Mouse (Mus musculus) hindbrain, embryonic 13.5 days (tissue): ENCODE results near the gene Mcemp1. TPM values are rescaled to one million over a fixed set of nuclear protein-coding genes. Genes with fewer than 3 reads are reported as not detected.

Experiments
- ATAC-seq: fragments of 200-750 bp; cut with Nextera tagmentation; 2 replicates; pipeline ENCODE4 v1.8.0; 2017; ENCODE audit warnings: moderate TSS enrichment; ENCODE audit not compliant: low FRiP score
- H3K27ac ChIP-seq: fragments of 300-500 bp; sonication (generic); 2 replicates; pipeline ENCODE4 v1.5.1; 2015; ENCODE audit warnings: inconsistent platforms, mild to moderate bottlenecking, moderate library complexity
- H3K27me3 ChIP-seq: fragments of 300-500 bp; sonication (generic); 2 replicates; pipeline ENCODE4 v1.6.1; 2015; ENCODE audit warnings: mild to moderate bottlenecking, inconsistent platforms
- H3K36me3 ChIP-seq: fragments of 300-500 bp; sonication (generic); 2 replicates; pipeline ENCODE4 v1.6.1; 2015; ENCODE audit warnings: mild to moderate bottlenecking, inconsistent platforms
- H3K4me1 ChIP-seq: fragments of 300-500 bp; sonication (generic); replicated peaks from 2 replicates; pipeline ENCODE4 v1.6.1; 2015; ENCODE audit warnings: inconsistent platforms
- H3K4me2 ChIP-seq: fragments of 300-500 bp; sonication (generic); 2 replicates; pipeline ENCODE4 v1.6.1; 2015; ENCODE audit warnings: inconsistent platforms, mild to moderate bottlenecking, moderate library complexity
- H3K4me3 ChIP-seq: fragments of 300-500 bp; sonication (generic); 2 replicates; pipeline ENCODE4 v1.5.1; 2015; ENCODE audit warnings: mild to moderate bottlenecking, inconsistent platforms
- H3K9ac ChIP-seq: fragments of 300-500 bp; sonication (generic); 2 replicates; pipeline ENCODE4 v1.6.1; 2015; ENCODE audit warnings: mild to moderate bottlenecking, inconsistent platforms
- H3K9me3 ChIP-seq: fragments of 300-500 bp; sonication (generic); 2 replicates; pipeline ENCODE4 v1.6.1; 2016; ENCODE audit warnings: inconsistent platforms
- WGBS: fragments of 180-500 bp; shearing (Covaris S2); methylation state at CpG from one replicate; pipeline ENCODE4 v1.1.7; 2015; 5-methylcytosine and 5-hydroxymethylcytosine counted together
- polyA plus RNA-seq: library from polyadenylated mRNA; unstranded; fragments of >200 nt; fragmentation: Nextera tagmentation; extraction: Ambion mirVana; gene quantifications from 2 replicates; pipeline ENCODE4 v1.2.1, GENCODE M21; 2015

Gene Mcemp1
- polyA plus RNA-seq, 1 experiment from 2014 or later: 0.10 TPM

- peak within 1 kb of the TSS; percentile 91 for H3K27ac ChIP-seq
- peaks cover 41% of the 10 kb centered on the region for H3K4me1 ChIP-seq
- peak within 1 kb of the TSS; percentile 94 for H3K4me2 ChIP-seq
- H3K9me3 ChIP-seq: no peaks in the 10 kb centered on the region
- peak within 1 kb of the TSS; percentile 88 for H3K4me3 ChIP-seq
- H3K9ac ChIP-seq: peak within 1 kb of the TSS; percentile 96
- WGBS: under 1% methylated on average over 61 of the region's 61 CpGs
- H3K27me3 ChIP-seq: no peaks in the 10 kb centered on the region
- H3K36me3 ChIP-seq: peaks cover 26% of the 10 kb centered on the region
- peak; percentile 87 for ATAC-seq
These were observed 10.8 kb downstream of the Mcemp1 start, which contains the start of gene Trappc5 for GRCm38 (mm10) chr8:3676131-3676992. Gene Trappc5 (plus strand): TSS chr8:3676299.

GRCm38 (mm10) chr8:3676993-3677579 is 11.5 kb downstream of the Mcemp1 start:
- Histone ChIP-seq H3K27me3 (no peaks in the 10 kb centered on the region), H3K4me2 (peak overlapping the region; percentile 94), H3K4me1 (peaks cover 41% of the 10 kb centered on the region), H3K4me3 (peak overlapping the region; percentile 88), H3K36me3 (peaks cover 29% of the 10 kb centered on the region), H3K9ac (peak overlapping the region; percentile 96), H3K27ac (peak overlapping the region; percentile 91), H3K9me3 (no peaks in the 10 kb centered on the region)
- WGBS: 8% methylated on average over 15 of the region's 15 CpGs
- ATAC-seq: peak; percentile 5

DNA sequence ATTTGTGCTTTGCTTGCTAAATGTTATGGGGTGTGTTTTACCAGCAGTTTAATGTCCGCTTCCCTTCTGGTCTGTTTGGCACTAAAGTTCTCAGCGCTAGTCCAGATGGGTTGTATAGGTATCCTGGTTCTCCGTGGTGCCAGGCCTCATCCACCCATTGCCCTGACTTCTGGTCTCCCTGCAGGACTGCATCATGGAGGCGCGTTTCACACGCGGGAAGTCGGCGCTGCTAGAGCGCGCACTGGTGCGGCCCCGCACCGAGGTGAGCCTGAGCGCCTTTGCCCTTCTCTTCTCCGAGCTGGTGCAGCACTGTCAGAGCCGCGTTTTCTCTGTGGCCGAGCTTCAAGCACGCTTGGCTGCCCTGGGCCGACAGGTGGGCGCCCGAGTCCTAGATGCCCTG is 13.3 kb downstream of the Mcemp1 start:
- H3K36me3 ChIP-seq: peaks cover 39% of the 10 kb centered on the region
- H3K9me3 ChIP-seq: no peaks in the 10 kb centered on the region
- H3K4me3 ChIP-seq: no peak overlapping the region
- WGBS: 97% methylated on average over 23 of the region's 23 CpGs
- H3K27ac ChIP-seq: no peak overlapping the region
- H3K27me3 ChIP-seq: no peaks in the 10 kb centered on the region
- peaks cover 34% of the 10 kb centered on the region for H3K4me1 ChIP-seq
- no peak overlapping the region for H3K4me2 ChIP-seq
- ATAC-seq: no peak
- no peak overlapping the region for H3K9ac ChIP-seq

- WGBS: 97% methylated on average over 23 of the region's 23 CpGs
- H3K36me3 ChIP-seq: peaks cover 39% of the 10 kb centered on the region
- no peak for ATAC-seq
- no peaks in the 10 kb centered on the region for H3K9me3 ChIP-seq
- H3K4me3 ChIP-seq: no peak overlapping the region
- H3K4me1 ChIP-seq: peaks cover 34% of the 10 kb centered on the region
- no peak overlapping the region for H3K4me2 ChIP-seq
- H3K27ac ChIP-seq: no peak overlapping the region
- no peak overlapping the region for H3K9ac ChIP-seq
- no peaks in the 10 kb centered on the region for H3K27me3 ChIP-seq
These were observed 13.7 kb downstream of the Mcemp1 start for GRCm38 (mm10) chr8:3679236-3679635.

DNA sequence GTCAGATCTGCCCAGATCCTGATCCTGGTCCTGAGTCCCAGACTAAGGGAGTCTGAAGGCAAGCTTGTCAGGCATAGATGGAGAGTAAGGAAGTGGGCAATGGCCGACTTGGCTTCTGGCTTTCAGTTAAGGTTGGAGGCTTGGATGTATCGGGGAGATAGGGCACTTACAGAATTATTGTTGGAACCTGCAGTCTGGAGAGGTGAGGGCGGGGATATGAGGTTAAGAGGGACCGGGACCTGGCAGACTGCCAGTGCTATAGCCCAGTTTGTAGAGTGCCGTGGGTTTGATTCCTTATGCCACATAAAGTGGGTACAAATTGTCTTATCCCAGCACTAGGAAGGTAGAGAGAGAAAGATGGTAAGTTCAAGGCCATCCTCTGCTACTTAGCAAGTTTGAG is 14.1 kb downstream of the Mcemp1 start:
- Histone ChIP-seq H3K4me1 (peaks cover 34% of the 10 kb centered on the region), H3K4me2 (no peak overlapping the region), H3K27ac (no peak overlapping the region), H3K4me3 (no peak overlapping the region), H3K27me3 (no peaks in the 10 kb centered on the region), H3K9ac (no peak overlapping the region), H3K9me3 (no peaks in the 10 kb centered on the region), H3K36me3 (peaks cover 39% of the 10 kb centered on the region)
- ATAC-seq: no peak
- WGBS: 94% methylated on average over 5 of the region's 5 CpGs

GRCm38 (mm10) chr8:3682435-3682834 is 16.9 kb downstream of the Mcemp1 start:
- no peak overlapping the region for H3K4me2 ChIP-seq
- no peak overlapping the region for H3K27ac ChIP-seq
- peaks cover 25% of the 10 kb centered on the region for H3K4me1 ChIP-seq
- ATAC-seq: no peak
- 91% methylated on average over 5 of the region's 5 CpGs for WGBS
- H3K36me3 ChIP-seq: peaks cover 39% of the 10 kb centered on the region
- no peaks in the 10 kb centered on the region for H3K27me3 ChIP-seq
- H3K9me3 ChIP-seq: no peaks in the 10 kb centered on the region
- H3K9ac ChIP-seq: no peak overlapping the region
- H3K4me3 ChIP-seq: no peak overlapping the region

GRCm38 (mm10) chr8:3683408-3684176 is 18.0 kb downstream of the Mcemp1 start:
- WGBS: 82% methylated on average over 6 of the region's 6 CpGs
- H3K4me2 ChIP-seq: no peak overlapping the region
- H3K36me3 ChIP-seq: peaks cover 39% of the 10 kb centered on the region
- H3K27ac ChIP-seq: no peak overlapping the region
- no peak for ATAC-seq
- no peak overlapping the region for H3K4me3 ChIP-seq
- no peak overlapping the region for H3K9ac ChIP-seq
- peaks cover 13% of the 10 kb centered on the region; the same call in 1 of the 2 replicates for H3K4me1 ChIP-seq
- H3K9me3 ChIP-seq: no peaks in the 10 kb centered on the region
- no peaks in the 10 kb centered on the region for H3K27me3 ChIP-seq

GRCm38 (mm10) chr8:3684530-3684929 is 19.0 kb downstream of the Mcemp1 start:
- ATAC-seq: peak; percentile 43
- no peak overlapping the region for H3K4me3 ChIP-seq
- H3K4me1 ChIP-seq: peaks cover 12% of the 10 kb centered on the region; the same call in 1 of the 2 replicates
- H3K27me3 ChIP-seq: no peaks in the 10 kb centered on the region
- no peak overlapping the region for H3K4me2 ChIP-seq
- H3K9ac ChIP-seq: no peak overlapping the region
- no peaks in the 10 kb centered on the region for H3K9me3 ChIP-seq
- H3K36me3 ChIP-seq: peaks cover 30% of the 10 kb centered on the region
- H3K27ac ChIP-seq: no peak overlapping the region

DNA sequence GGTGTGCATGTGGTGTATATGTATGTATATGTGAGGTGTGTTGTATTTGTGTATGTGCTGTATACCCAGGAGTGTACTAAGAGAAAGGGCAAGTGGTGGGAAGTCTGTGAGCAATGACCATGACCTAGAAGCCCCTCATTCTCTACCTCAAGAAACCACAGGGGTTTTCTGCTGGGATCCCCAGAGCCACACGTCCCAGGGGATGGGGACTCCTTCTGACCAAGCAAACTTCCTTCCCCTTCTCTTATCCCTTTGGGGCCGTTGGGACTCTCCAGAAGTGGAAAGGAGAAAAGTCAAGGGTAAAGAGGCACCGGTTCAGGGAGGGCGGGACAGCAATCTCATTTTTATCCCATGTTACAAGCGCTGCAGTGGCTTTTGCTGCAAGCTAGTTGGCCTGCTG is 19.9 kb downstream of the Mcemp1 start:
- Histone ChIP-seq H3K9ac (no peak overlapping the region), H3K4me1 (0 out of 2 replicates have a peak, but pooled peaks cover 3% of the 10 kb centered on the region), H3K36me3 (peaks cover 21% of the 10 kb centered on the region), H3K9me3 (no peaks in the 10 kb centered on the region), H3K4me3 (no peak overlapping the region), H3K27ac (no peak overlapping the region), H3K27me3 (no peaks in the 10 kb centered on the region), H3K4me2 (no peak overlapping the region)
- 71% methylated on average over 5 of the region's 5 CpGs for WGBS
- ATAC-seq: no peak

- Histone ChIP-seq H3K9ac (no peak overlapping the region), H3K27ac (no peak overlapping the region), H3K4me2 (no peak overlapping the region), H3K36me3 (peaks cover 9% of the 10 kb centered on the region), H3K27me3 (0 out of 2 replicates have a peak, but pooled peaks cover 3% of the 10 kb centered on the region), H3K4me1 (no peaks in the 10 kb centered on the region), H3K9me3 (no peaks in the 10 kb centered on the region), H3K4me3 (no peak overlapping the region)
- 79% methylated on average over 6 of the region's 6 CpGs for WGBS
- no peak for ATAC-seq
These were observed 22.0 kb downstream of the Mcemp1 start for GRCm38 (mm10) chr8:3687537-3687936.

DNA sequence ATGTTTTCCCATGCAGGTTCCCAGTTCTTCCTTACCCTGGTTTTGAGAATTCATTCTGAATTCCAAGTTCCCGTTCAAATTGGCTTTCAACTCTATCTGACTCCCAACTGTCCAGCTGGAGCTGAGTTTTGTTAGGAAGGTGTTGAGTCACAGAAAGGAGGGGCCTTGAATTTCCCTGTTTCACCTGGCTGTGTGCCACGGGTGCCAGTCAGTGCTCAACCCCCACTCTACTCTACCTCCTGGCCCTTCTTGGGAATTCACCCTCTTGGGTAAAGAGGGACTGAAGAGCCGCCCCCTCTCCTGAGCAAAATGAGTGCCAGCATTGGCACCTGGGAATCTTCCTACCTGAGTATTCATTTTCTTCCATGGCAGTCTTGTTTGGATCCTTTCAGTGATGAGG is 25.2 kb downstream of the Mcemp1 start:
- Histone ChIP-seq H3K9me3 (no peaks in the 10 kb centered on the region), H3K4me3 (no peak overlapping the region), H3K27ac (no peak overlapping the region), H3K36me3 (no peaks in the 10 kb centered on the region), H3K4me1 (no peaks in the 10 kb centered on the region), H3K9ac (no peak overlapping the region), H3K27me3 (0 out of 2 replicates have a peak, but pooled peaks cover 3% of the 10 kb centered on the region), H3K4me2 (no peak overlapping the region)
- ATAC-seq: no peak
- WGBS: 77% methylated on average over 3 of the region's 3 CpGs

GRCm38 (mm10) chr8:3694121-3694520 is 28.6 kb downstream of the Mcemp1 start, which contains the start of gene Fcer2a:
Gene Fcer2a (minus strand): TSS chr8:3694175.
- Histone ChIP-seq H3K27me3 (0 out of 2 replicates have a peak, but pooled peaks cover 3% of the 10 kb centered on the region), H3K9ac (no peak within 1 kb of the TSS), H3K36me3 (no peaks in the 10 kb centered on the region), H3K4me2 (no peak within 1 kb of the TSS), H3K4me3 (no peak within 1 kb of the TSS), H3K4me1 (no peaks in the 10 kb centered on the region), H3K27ac (no peak within 1 kb of the TSS), H3K9me3 (no peaks in the 10 kb centered on the region)
- WGBS: 86% methylated on average over 3 of the region's 3 CpGs
- no peak for ATAC-seq
